Mouse (Mus musculus) heart, embryonic 13.5 days (tissue): ENCODE measurements around the gene Pcsk5. TPM values are rescaled to one million over a fixed set of nuclear protein-coding genes. Genes with fewer than 3 reads are reported as not detected.
A peak's percentile ranks its signal among the peaks of the same experiment; 100 is the strongest.

Experiments
- ATAC-seq: fragments of 200-750 bp; cut with Nextera tagmentation; 2 replicates; pipeline ENCODE4 v1.8.0; 2017; ENCODE audit warnings: moderate TSS enrichment; ENCODE audit not compliant: insufficient number of reproducible peaks, low FRiP score, low TSS enrichment; ENCODE audit errors: extremely low read depth
- H3K27ac ChIP-seq: fragments of 300-500 bp; sonication (generic); replicated peaks from 2 replicates; pipeline ENCODE4 v1.5.1; 2015; ENCODE audit warnings: moderate library complexity, mild to moderate bottlenecking, inconsistent platforms
- H3K27me3 ChIP-seq: fragments of 300-500 bp; sonication (generic); replicated peaks from 2 replicates; pipeline ENCODE4 v1.6.1; 2015; ENCODE audit warnings: mild to moderate bottlenecking, inconsistent platforms
- H3K36me3 ChIP-seq: fragments of 300-500 bp; sonication (generic); 2 replicates; pipeline ENCODE4 v1.6.1; 2015; ENCODE audit warnings: mild to moderate bottlenecking, inconsistent platforms
- H3K4me1 ChIP-seq: fragments of 300-500 bp; sonication (generic); 2 replicates; pipeline ENCODE4 v1.6.1; 2015; ENCODE audit warnings: inconsistent platforms
- H3K4me2 ChIP-seq: fragments of 300-500 bp; sonication (generic); 2 replicates; pipeline ENCODE4 v1.6.1; 2015; ENCODE audit warnings: inconsistent platforms, mild to moderate bottlenecking, moderate library complexity
- H3K4me3 ChIP-seq: fragments of 300-500 bp; sonication (generic); 2 replicates; pipeline ENCODE4 v1.5.1; 2015; ENCODE audit warnings: moderate library complexity, mild to moderate bottlenecking, inconsistent platforms
- H3K9ac ChIP-seq: fragments of 300-500 bp; sonication (generic); 2 replicates; pipeline ENCODE4 v1.6.1; 2015; ENCODE audit warnings: inconsistent platforms, mild to moderate bottlenecking, moderate library complexity
- H3K9me3 ChIP-seq: fragments of 300-500 bp; sonication (generic); 2 replicates; pipeline ENCODE4 v1.6.1; 2016; ENCODE audit warnings: inconsistent platforms
- WGBS: fragments of 180-500 bp; shearing (Covaris S2); methylation state at CpG from one replicate; pipeline ENCODE4 v1.1.7; 2015; ENCODE audit warnings: mixed read lengths; 5-methylcytosine and 5-hydroxymethylcytosine counted together
- polyA plus RNA-seq: library from polyadenylated mRNA; unstranded; fragments of >200 nt; fragmentation: Nextera tagmentation; extraction: Ambion mirVana; gene quantifications from 2 replicates; pipeline ENCODE4 v1.2.1, GENCODE M21; 2015

Gene Pcsk5
- 15.3 and 17.0 TPM in 2 replicates for polyA plus RNA-seq

DNA sequence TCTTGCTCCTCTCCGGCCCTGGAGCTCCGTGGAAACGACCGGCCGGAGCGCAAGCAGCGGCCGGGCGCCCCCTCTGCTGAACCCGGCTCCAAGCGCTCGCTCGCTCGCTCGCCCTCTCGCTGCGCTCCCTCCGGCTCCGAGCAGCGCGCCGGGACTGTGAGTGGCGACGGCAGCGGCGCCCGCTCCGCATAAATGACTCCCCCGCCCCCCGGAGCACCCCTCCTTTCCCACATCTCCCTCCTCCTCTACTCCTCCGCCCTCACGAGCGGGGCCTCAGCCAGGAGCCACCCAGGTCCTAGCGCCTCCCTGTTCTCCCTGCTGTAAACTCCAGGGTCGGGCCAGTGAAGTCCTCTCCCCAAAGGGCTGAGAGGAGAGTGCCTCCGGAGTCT is at the start of gene Pcsk5:
Gene Pcsk5, minus strand, starts transcription at position 162 of the 389 bp plus-strand sequence.
- H3K27me3 ChIP-seq, result no peaks in the 10 kb centered on the region
- peak within 1 kb of the TSS; percentile 92 for H3K27ac ChIP-seq
- H3K9me3 ChIP-seq, result no peaks in the 10 kb centered on the region
- H3K4me2 ChIP-seq, result peak within 1 kb of the TSS; percentile 98
- peak; percentile 82 for ATAC-seq
- H3K9ac ChIP-seq, result peak within 1 kb of the TSS; percentile 91
- WGBS, result 0% methylated on average over 26 of the region's 36 CpGs
- peaks cover 47% of the 10 kb centered on the region for H3K4me1 ChIP-seq
- H3K4me3 ChIP-seq, result peak within 1 kb of the TSS; percentile 78
- H3K36me3 ChIP-seq, result no peaks in the 10 kb centered on the region

DNA sequence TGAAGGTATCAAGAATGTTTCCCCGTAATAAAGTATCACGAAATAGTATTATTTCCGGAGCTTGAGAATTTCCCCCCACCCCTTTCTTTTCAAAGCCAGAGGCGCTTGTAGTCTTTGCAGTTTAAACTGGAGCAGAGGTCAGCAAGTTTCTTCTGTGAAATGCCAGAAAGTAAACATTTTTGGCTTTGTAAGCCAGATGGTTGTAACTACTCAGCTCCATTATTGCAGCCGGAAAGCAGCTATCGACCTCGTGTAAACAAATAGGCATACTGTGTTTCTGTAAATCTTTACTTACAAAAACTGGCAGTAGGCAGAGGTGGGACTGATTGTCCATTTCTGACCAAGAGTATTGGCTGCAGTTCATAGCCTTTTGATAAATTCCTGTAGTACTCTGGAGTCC is 38.4 kb upstream of the Pcsk5 start:
- H3K4me3 ChIP-seq, result no peak overlapping the region
- H3K4me2 ChIP-seq, result no peak overlapping the region
- no peak overlapping the region for H3K27ac ChIP-seq
- WGBS, result 77% methylated on average over 7 of the region's 7 CpGs
- no peaks in the 10 kb centered on the region for H3K27me3 ChIP-seq
- peaks cover 9% of the 10 kb centered on the region; the same call in 1 of the 2 replicates for H3K4me1 ChIP-seq
- no peak for ATAC-seq
- no peaks in the 10 kb centered on the region for H3K36me3 ChIP-seq
- no peak overlapping the region for H3K9ac ChIP-seq
- H3K9me3 ChIP-seq, result no peaks in the 10 kb centered on the region

DNA sequence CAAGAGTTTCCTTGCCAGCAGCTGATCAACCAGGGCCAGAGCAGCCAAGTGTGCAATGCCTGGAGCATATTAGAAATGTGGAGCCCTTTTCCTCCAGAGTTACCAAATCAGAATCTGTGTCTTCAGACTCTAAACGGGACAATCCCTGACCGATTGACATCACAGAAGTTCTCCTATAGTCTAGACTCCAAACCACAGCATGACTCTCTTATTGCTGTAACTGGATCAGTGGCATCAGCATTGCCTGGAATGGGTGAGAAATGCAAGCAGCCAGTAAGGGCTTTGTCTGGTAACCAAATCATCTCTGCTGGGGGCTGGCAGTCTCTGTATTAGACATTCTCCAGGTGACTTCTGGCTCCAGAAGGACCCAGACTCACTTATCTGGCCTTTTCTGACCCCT is 37.0 kb upstream of the Pcsk5 start:
- Histone ChIP-seq H3K27ac (no peak overlapping the region), H3K36me3 (no peaks in the 10 kb centered on the region), H3K9me3 (no peaks in the 10 kb centered on the region), H3K4me1 (peaks cover 9% of the 10 kb centered on the region; the same call in 1 of the 2 replicates), H3K4me2 (no peak overlapping the region), H3K4me3 (no peak overlapping the region), H3K9ac (no peak overlapping the region), H3K27me3 (no peaks in the 10 kb centered on the region)
- WGBS, result 68% methylated on average over 2 of the region's 2 CpGs
- ATAC-seq, result no peak

DNA sequence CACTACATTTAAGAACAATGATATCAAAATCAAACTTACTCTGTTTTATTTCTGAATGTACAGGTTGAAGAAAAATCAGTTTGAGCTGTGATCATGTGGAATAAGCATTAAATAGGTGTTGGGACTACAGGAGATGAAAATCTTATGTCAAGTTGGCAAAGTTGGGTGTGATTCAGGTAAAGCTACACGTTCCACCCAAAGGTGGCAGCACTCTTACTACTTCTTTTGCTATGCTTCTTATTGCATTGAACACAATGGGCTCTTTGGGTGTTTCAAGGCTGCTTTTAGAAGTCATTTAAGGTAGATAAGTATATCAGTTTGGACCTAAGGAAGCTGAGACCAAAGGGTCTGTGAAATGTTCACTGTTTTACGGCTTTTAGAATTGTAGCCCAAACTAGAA is 36.3 kb upstream of the Pcsk5 start:
- no peaks in the 10 kb centered on the region for H3K9me3 ChIP-seq
- no peaks in the 10 kb centered on the region for H3K27me3 ChIP-seq
- H3K27ac ChIP-seq, result no peak overlapping the region
- WGBS, result 51% methylated on average over 2 of the region's 2 CpGs
- no peak for ATAC-seq
- peaks cover 9% of the 10 kb centered on the region; the same call in 1 of the 2 replicates for H3K4me1 ChIP-seq
- no peak overlapping the region for H3K4me2 ChIP-seq
- H3K9ac ChIP-seq, result no peak overlapping the region
- H3K36me3 ChIP-seq, result no peaks in the 10 kb centered on the region
- H3K4me3 ChIP-seq, result no peak overlapping the region

DNA sequence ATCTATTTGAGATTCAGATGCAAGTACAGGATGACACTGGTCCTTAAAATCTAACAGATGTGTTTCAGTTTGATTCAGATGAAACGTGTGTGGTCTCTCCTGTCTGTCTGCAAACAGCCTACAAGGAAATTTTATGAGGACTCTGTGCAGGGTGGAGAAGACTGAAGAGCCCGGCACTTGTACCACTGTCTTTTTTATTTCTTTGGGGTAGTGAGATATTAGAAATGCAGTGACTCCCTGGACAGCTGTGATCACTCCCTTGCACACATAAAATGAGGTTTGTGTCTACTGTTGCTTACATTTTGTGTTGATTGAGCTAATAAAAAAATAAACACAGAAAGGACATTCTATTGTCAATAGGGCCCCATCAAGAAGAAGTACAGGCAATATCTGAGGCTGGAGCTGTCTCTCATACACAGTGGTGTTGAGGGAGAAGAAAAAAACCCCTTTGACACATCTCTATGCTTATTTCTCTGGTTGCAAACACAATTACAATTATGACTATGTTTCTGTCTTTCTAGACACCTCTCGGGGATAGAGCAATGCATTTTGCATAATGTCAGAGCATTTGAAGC is 29.0 kb upstream of the Pcsk5 start:
- ATAC-seq, result no peak
- Histone ChIP-seq H3K4me3 (no peak overlapping the region), H3K27ac (no peak overlapping the region), H3K27me3 (no peaks in the 10 kb centered on the region), H3K9ac (no peak overlapping the region), H3K36me3 (no peaks in the 10 kb centered on the region), H3K4me2 (no peak overlapping the region), H3K4me1 (0 out of 2 replicates have a peak, but pooled peaks cover 6% of the 10 kb centered on the region), H3K9me3 (no peaks in the 10 kb centered on the region)
- 72% methylated on average over 3 of the region's 3 CpGs for WGBS

DNA sequence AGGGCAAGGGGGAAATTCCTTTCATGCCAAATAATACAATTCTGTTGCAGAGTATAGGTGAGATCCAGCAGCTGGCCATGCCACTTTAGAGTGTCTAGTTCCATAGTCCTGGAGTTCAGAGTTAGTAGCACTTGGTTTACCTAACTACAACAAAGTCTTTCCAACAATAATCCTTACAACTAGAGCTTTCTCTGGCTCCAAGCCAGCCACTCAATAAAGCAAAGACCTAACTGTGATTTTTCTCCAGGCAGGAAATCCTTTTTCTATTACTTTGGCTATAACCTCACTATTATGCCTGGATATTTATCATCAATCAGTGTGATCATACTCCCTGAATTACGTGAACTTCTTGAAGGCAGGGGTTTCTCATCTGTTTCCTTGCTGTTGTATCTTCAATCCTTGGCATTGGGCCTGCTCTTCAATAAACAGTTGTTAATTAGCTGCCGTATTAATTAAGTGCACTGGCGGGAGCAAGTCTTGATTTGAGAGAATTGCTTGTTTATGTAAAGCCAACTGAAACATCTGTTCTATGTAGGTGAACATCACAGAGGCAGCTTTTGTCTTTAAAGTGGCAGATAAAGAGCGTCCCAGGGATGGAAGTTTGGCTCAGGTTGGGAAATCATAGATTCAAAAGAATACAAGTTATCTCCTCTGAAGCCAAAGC is 23.1 kb upstream of the Pcsk5 start:
- 61% methylated on average over 4 of the region's 4 CpGs for WGBS
- no peaks in the 10 kb centered on the region for H3K27me3 ChIP-seq
- peaks cover 14% of the 10 kb centered on the region for H3K4me1 ChIP-seq
- H3K9me3 ChIP-seq, result 0 out of 2 replicates have a peak, but pooled peaks cover 2% of the 10 kb centered on the region
- H3K27ac ChIP-seq, result no peak overlapping the region
- H3K9ac ChIP-seq, result no peak overlapping the region
- H3K36me3 ChIP-seq, result no peaks in the 10 kb centered on the region
- no peak overlapping the region for H3K4me2 ChIP-seq
- H3K4me3 ChIP-seq, result no peak overlapping the region
- no peak for ATAC-seq

DNA sequence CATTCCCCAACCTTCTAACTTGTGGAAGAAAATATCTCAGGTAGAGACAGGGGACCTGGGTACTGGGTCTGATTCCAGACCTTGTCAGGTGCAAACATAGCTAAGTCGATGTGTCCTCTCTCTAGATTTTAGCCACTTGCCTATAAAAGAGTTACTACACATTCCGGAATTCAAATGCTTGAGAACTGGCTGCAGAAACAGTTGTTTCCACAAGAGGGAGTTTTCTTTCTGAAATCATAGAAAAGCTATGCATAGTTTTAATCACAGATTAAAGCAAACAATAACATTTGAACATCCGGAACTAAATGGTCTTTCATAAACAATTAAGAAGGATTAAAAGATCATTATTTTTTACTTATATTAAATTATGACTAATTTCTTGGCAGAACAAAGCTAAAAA is 19.3 kb upstream of the Pcsk5 start:
- H3K4me1 ChIP-seq, result peaks cover 8% of the 10 kb centered on the region
- no peaks in the 10 kb centered on the region for H3K27me3 ChIP-seq
- H3K9me3 ChIP-seq, result 0 out of 2 replicates have a peak, but pooled peaks cover 2% of the 10 kb centered on the region
- no peak for ATAC-seq
- no peaks in the 10 kb centered on the region for H3K36me3 ChIP-seq
- H3K4me3 ChIP-seq, result no peak overlapping the region
- no peak overlapping the region for H3K4me2 ChIP-seq
- 71% methylated on average over 3 of the region's 3 CpGs for WGBS
- H3K27ac ChIP-seq, result no peak overlapping the region
- H3K9ac ChIP-seq, result no peak overlapping the region

GRCm38 (mm10) chr19:17848417-17848816 is 11.0 kb upstream of the Pcsk5 start:
- no peak overlapping the region for H3K27ac ChIP-seq
- WGBS, result 71% methylated on average over 2 of the region's 2 CpGs
- H3K27me3 ChIP-seq, result no peaks in the 10 kb centered on the region
- no peak overlapping the region for H3K9ac ChIP-seq
- no peak overlapping the region for H3K4me3 ChIP-seq
- no peaks in the 10 kb centered on the region for H3K36me3 ChIP-seq
- H3K4me2 ChIP-seq, result no peak overlapping the region
- H3K9me3 ChIP-seq, result no peaks in the 10 kb centered on the region
- peaks cover 14% of the 10 kb centered on the region for H3K4me1 ChIP-seq
- no peak for ATAC-seq

GRCm38 (mm10) chr19:17845967-17846366 is 8.5 kb upstream of the Pcsk5 start:
- Histone ChIP-seq H3K4me2 (no peak overlapping the region), H3K9me3 (no peaks in the 10 kb centered on the region), H3K36me3 (no peaks in the 10 kb centered on the region), H3K4me3 (no peak overlapping the region), H3K27ac (no peak overlapping the region), H3K4me1 (peaks cover 14% of the 10 kb centered on the region), H3K27me3 (no peaks in the 10 kb centered on the region), H3K9ac (no peak overlapping the region)
- ATAC-seq, result no peak
- WGBS, result 55% methylated on average over 5 of the region's 5 CpGs

DNA sequence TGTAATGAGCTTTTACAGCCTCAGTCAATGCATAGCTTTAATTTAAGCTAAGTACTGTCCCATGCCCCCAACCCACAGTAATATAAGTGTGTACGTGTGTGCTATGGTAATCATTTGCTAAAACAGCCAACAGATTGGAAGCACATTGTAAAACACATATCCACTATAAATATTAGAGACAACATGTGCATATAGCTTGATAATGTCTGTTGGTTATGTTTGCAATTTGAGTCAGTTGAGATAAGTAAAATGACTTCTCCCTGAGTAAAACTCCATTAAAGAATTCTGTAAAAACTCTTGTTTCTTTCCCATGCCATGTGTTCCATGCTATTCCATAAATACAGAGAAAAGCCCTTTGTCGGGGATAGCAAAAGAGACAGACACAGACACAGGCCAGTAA is 4.2 kb upstream of the Pcsk5 start:
- H3K4me3 ChIP-seq, result no peak overlapping the region
- H3K27me3 ChIP-seq, result no peaks in the 10 kb centered on the region
- no peak overlapping the region for H3K27ac ChIP-seq
- no peaks in the 10 kb centered on the region for H3K9me3 ChIP-seq
- no peak overlapping the region for H3K9ac ChIP-seq
- peaks cover 35% of the 10 kb centered on the region for H3K4me1 ChIP-seq
- ATAC-seq, result no peak
- 83% methylated on average over 2 of the region's 2 CpGs for WGBS
- no peak overlapping the region for H3K4me2 ChIP-seq
- H3K36me3 ChIP-seq, result no peaks in the 10 kb centered on the region

- H3K9ac ChIP-seq, result no peak overlapping the region
Observed at GRCm38 (mm10) chr19:17839856-17840255, 2.4 kb upstream of the Pcsk5 start.

More at GRCm38 (mm10) chr19:17839856-17840255, 2.4 kb upstream of the Pcsk5 start:
- Histone ChIP-seq H3K27ac (no peak overlapping the region; the same call in 1 of the 2 replicates), H3K27me3 (no peaks in the 10 kb centered on the region), H3K4me2 (no peak overlapping the region), H3K4me1 (peaks cover 33% of the 10 kb centered on the region), H3K4me3 (no peak overlapping the region), H3K9me3 (no peaks in the 10 kb centered on the region), H3K36me3 (no peaks in the 10 kb centered on the region)
- WGBS, result 4% methylated on average over 1 of the region's 1 CpGs
- ATAC-seq, result no peak
